Mouse (Mus musculus) spleen, adult 2 months (tissue): ENCODE measurements around the gene S100a11. TPM values are rescaled to one million over a fixed set of nuclear protein-coding genes. Genes with fewer than 3 reads are reported as not detected.

Experiments
- DNase-seq, 2 experiments: peaks; one replicate each; pipeline versions ENCODE4 v3.0.0 to v3.0.0-alpha.2; 2012 to 2021; ENCODE audit warnings: low spot score in 2 of 2, low read depth in 1 of 2
- H3K27ac ChIP-seq: fragments of 200-500 bp; 2 replicates; pipeline ENCODE4 v1.5.1; 2012; ENCODE audit warnings: low read length, inconsistent platforms; ENCODE audit not compliant: insufficient read depth
- H3K27me3 ChIP-seq: fragments of 200-500 bp; 2 replicates; pipeline ENCODE4 v1.6.1; 2012; ENCODE audit warnings: mild to moderate bottlenecking, moderate library complexity, low read length, inconsistent platforms; ENCODE audit not compliant: control insufficient read depth, insufficient read depth
- H3K36me3 ChIP-seq: fragments of 200-500 bp; 2 replicates; pipeline ENCODE4 v1.6.1; 2012; ENCODE audit warnings: mild to moderate bottlenecking, low read length, inconsistent platforms; ENCODE audit not compliant: control insufficient read depth, insufficient read depth
- H3K4me1 ChIP-seq: fragments of 200-500 bp; 2 replicates; pipeline ENCODE4 v1.6.1; 2011; ENCODE audit warnings: inconsistent platforms; ENCODE audit not compliant: control insufficient read depth, insufficient read depth, insufficient read length
- H3K4me3 ChIP-seq: fragments of 200-500 bp; 2 replicates; pipeline ENCODE4 v1.5.1; 2011; ENCODE audit warnings: mild to moderate bottlenecking, inconsistent platforms; ENCODE audit not compliant: insufficient read depth, insufficient read length; ENCODE audit errors: extremely low read depth
- CTCF ChIP-seq: fragments of 200-500 bp; IDR thresholded peaks from 2 replicates; pipeline ENCODE4 v1.5.1; 2011; ENCODE audit warnings: mild to moderate bottlenecking, inconsistent platforms; ENCODE audit not compliant: insufficient read depth, insufficient read length, insufficient replicate concordance; ENCODE audit errors: extremely low read depth
- POLR2A ChIP-seq: fragments of 200-500 bp; IDR thresholded peaks from 2 replicates; pipeline ENCODE4 v1.6.1; 2011; ENCODE audit warnings: low read depth, low read length, inconsistent platforms
- WGBS: fragments of 180-500 bp; shearing (Covaris S2); methylation state at CpG from one replicate; pipeline ENCODE4 v1.1.7; 2018; 5-methylcytosine and 5-hydroxymethylcytosine counted together
- polyA plus RNA-seq: library from polyadenylated mRNA; depleted of rRNA; stranded (reverse); fragments of >200 nt; gene quantifications from 2 replicates; pipeline ENCODE4 v1.2.3, GENCODE M21; 2012; rRNA removed

S100a11 gene
- polyA plus RNA-seq, 1 experiment: 72.5 TPM

- Histone ChIP-seq H3K4me3 (no peak overlapping the region), H3K27me3 (no peaks in the 10 kb centered on the region), H3K4me1 (no peaks in the 10 kb centered on the region), H3K36me3 (no peaks in the 10 kb centered on the region), H3K27ac (no peak overlapping the region)
- TF ChIP-seq POLR2A (no peak), CTCF (no peak)
- no peak for DNase-seq
- 75% methylated on average over 5 of the region's 5 CpGs for WGBS
Observed at GRCm38 (mm10) chr3:93572058-93572791, 51.9 kb downstream of the S100a11 start.

Other genes starting within 250 kb of the S100a11 start
- not detected in 2 replicates for gene Flg, start 247.0 kb upstream of the S100a11 start, polyA plus RNA-seq
- gene Hrnr, start 200.7 kb upstream of the S100a11 start, polyA plus RNA-seq: not detected in 2 replicates
- gene Rptn, start 126.8 kb upstream of the S100a11 start, polyA plus RNA-seq: not detected in 2 replicates
- gene Tchh, start 78.2 kb upstream of the S100a11 start, polyA plus RNA-seq: 0.01 TPM in 1 of 2 replicates, not detected in the other
- not detected in 2 replicates for gene Tchhl1, start 51.7 kb upstream of the S100a11 start, polyA plus RNA-seq
- gene S100a10, start 34.6 kb downstream of the S100a11 start, polyA plus RNA-seq: 36.2 and 39.0 TPM in 2 replicates
- not detected in 2 replicates for gene Tdpoz2, start 132.2 kb downstream of the S100a11 start, polyA plus RNA-seq
- not detected in 2 replicates for gene Tdpoz1, start 155.8 kb downstream of the S100a11 start, polyA plus RNA-seq
- not detected in 2 replicates for gene Gm37596, start 172.6 kb downstream of the S100a11 start, polyA plus RNA-seq